Mouse (Mus musculus) urinary bladder, postnatal 14 days (tissue): ENCODE data around the gene H2afy.

Experiments used
- DNase-seq: peaks from one replicate; pipeline ENCODE4 v3.0.0; 2021; ENCODE audit warnings: low spot score

The H2afy gene

GRCm38 (mm10) chr13:56136200-56136599, at the start of gene H2afy:
TSS of gene H2afy (minus strand) at chr13:56136361.
- no peak for DNase-seq

- no peak for DNase-seq
These were observed 47.5 kb upstream of the H2afy start for GRCm38 (mm10) chr13:56183687-56184086.

- no peak for DNase-seq
These were observed 45.3 kb upstream of the H2afy start for GRCm38 (mm10) chr13:56181424-56181823.

GRCm38 (mm10) chr13:56178416-56179035, 42.4 kb upstream of the H2afy start, which contains the start of gene Tifab:
TSS of gene Tifab (minus strand) at chr13:56178885.
- DNase-seq, result no peak

GRCm38 (mm10) chr13:56176310-56176709, 40.1 kb upstream of the H2afy start:
- no peak for DNase-seq

GRCm38 (mm10) chr13:56175848-56176247, 39.7 kb upstream of the H2afy start:
- DNase-seq, result no peak

- no peak for DNase-seq
These were observed 36.9 kb upstream of the H2afy start for GRCm38 (mm10) chr13:56172901-56173545.

GRCm38 (mm10) chr13:56172106-56172505, 35.9 kb upstream of the H2afy start:
- DNase-seq, result no peak

- DNase-seq, result no peak
These were observed 32.2 kb upstream of the H2afy start for GRCm38 (mm10) chr13:56168403-56168781.

GRCm38 (mm10) chr13:56167446-56168402, 31.6 kb upstream of the H2afy start:
- no peak for DNase-seq

- DNase-seq, result no peak
These were observed 29.4 kb upstream of the H2afy start for GRCm38 (mm10) chr13:56165561-56165960.

- no peak for DNase-seq
These were observed 28.2 kb upstream of the H2afy start for GRCm38 (mm10) chr13:56164372-56164771.

- peak; percentile 64 for DNase-seq
These were observed 27.6 kb upstream of the H2afy start for GRCm38 (mm10) chr13:56163751-56164150.

GRCm38 (mm10) chr13:56162859-56163258, 26.7 kb upstream of the H2afy start:
- DNase-seq, result no peak

GRCm38 (mm10) chr13:56159614-56160363, 23.6 kb upstream of the H2afy start:
- no peak for DNase-seq

- DNase-seq, result no peak
These were observed 22.9 kb upstream of the H2afy start for GRCm38 (mm10) chr13:56159016-56159601.

GRCm38 (mm10) chr13:56155671-56156070, 19.5 kb upstream of the H2afy start:
- DNase-seq, result no peak

GRCm38 (mm10) chr13:56155048-56155447, 18.9 kb upstream of the H2afy start:
- peak; percentile 60 for DNase-seq

- DNase-seq, result no peak
These were observed 16.8 kb upstream of the H2afy start for GRCm38 (mm10) chr13:56152773-56153460.

GRCm38 (mm10) chr13:56151404-56152226, 15.5 kb upstream of the H2afy start:
- DNase-seq, result peak; percentile 72
